Mouse (Mus musculus): ENCODE measurements around the gene Igf2r. TPM values are rescaled to one million over a fixed set of nuclear protein-coding genes. Genes with fewer than 3 reads are reported as not detected.

Gene Igf2r
- total and polyA plus RNA-seq, 2 experiments from 2014 or later = 4.6 to 36.0 TPM

DNA sequence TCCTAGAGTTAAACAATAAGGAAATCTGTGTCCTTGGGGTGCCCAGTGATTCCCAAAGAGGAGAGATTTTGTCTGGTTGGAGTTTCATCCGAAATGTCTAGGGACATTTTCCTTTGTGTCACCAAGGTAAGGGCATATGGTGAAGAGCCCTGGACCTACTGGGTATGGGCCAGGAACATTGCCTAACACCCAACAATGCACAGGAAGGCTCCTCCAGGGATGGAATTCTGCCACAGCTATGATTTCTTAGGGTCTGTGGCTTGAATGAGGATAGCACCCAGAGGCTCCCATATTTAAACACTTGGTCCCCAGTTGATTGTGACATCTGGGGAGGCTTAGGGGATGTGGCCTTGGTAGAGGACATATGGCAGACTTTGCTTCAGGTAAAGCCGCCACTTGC, 6.1 kb downstream of the Igf2r start:
- ATAC-seq = no peak
- no peak for TF ChIP-seq CTCF (IDR thresholded peaks at IDR 0.05; ENCODE audit: low read depth)
- no peak for DNase-seq
- no peaks in the 10 kb centered on the region for H3K9me3 ChIP-seq (ENCODE audit: low read length)
- H3K9ac ChIP-seq = no peak overlapping the region
- H3K4me3 ChIP-seq (ENCODE audit: low read depth, low read length) = no peak overlapping the region
- H3K4me2 ChIP-seq (ENCODE audit: low read depth) = no peak overlapping the region
- no peaks in the 10 kb centered on the region for H3K36me3 ChIP-seq (ENCODE audit: insufficient read depth)
- no peak overlapping the region for H3K27ac ChIP-seq (ENCODE audit: low read depth, low read length)
- no peaks in the 10 kb centered on the region for H3K27me3 ChIP-seq (ENCODE audit: insufficient read depth, low read length)
- WGBS = 93% methylated on average over 2 of the region's 2 CpGs
- peaks cover 10% of the 10 kb centered on the region for H3K4me1 ChIP-seq (ENCODE audit: insufficient read depth)

DNA sequence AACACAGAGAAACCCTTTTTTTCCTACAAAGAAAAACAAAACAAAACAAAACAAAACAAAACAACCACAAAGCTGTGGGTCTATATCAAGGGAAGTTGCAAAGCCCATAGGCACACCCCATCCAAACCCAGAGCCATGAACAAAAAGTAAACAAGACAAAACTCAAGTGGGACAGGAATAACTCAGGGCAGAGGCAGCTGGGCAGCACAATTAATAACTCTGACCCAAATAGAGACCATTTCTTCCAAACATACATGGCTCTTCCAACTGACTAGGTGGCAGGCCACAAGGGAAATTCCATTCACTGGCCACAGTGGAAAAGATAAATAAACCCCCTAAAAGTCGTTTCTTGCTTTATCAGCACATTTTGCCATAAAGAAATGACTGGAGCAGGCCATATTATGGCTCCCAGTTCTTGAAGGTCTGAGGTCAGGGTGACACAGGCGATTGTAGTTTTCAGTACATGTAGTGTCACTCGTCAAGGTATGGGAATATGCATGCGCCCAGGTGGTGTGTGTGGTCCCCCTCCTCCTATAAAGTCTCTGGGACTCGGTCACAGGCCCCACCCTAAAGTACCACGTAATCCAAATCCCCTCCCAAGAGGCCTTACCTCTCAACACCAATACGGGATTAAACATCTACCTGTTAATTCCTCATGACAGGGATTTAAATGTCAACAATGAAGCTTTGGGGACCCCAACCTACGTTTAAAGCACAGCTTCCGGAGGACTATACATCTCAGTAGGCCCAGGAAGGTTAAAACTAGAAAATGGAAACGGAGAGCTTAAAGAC, 8.9 kb downstream of the Igf2r start:
- no peak overlapping the region for H3K27ac ChIP-seq (ENCODE audit: low read depth, low read length)
- WGBS = 89% methylated on average over 10 of the region's 10 CpGs
- no peak for TF ChIP-seq CTCF (IDR thresholded peaks at IDR 0.05; ENCODE audit: low read depth)

DNA sequence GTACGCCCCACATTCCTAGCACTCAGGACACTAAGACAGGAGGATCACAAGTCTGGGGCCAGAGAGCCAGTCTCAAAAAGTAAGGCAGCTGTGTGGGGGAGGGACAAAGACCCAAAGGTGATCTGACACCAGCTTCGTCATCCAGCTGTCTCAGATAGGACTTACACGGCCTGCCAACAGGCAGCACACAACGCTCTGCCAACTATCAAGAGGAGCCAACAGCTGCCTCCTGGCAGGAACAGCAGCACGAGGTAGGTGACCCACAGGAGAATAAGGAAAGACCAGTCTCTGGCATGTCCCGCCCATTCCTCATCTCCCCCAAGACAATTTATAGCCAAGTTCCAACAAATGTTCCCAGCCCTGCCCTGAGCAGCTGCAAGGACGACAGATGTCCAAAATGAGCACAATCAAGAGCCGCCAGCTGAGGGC, 9.8 kb downstream of the Igf2r start:
- no peaks in the 10 kb centered on the region for H3K36me3 ChIP-seq (ENCODE audit: insufficient read depth)
- no peak overlapping the region for H3K9ac ChIP-seq
- no peaks in the 10 kb centered on the region for H3K4me1 ChIP-seq (ENCODE audit: insufficient read depth)
- no peak for ATAC-seq
- H3K27me3 ChIP-seq (ENCODE audit: insufficient read depth, low read length) = no peaks in the 10 kb centered on the region
- H3K4me3 ChIP-seq (ENCODE audit: low read depth, low read length) = no peak overlapping the region
- no peak for DNase-seq
- no peaks in the 10 kb centered on the region for H3K9me3 ChIP-seq (ENCODE audit: low read length)
- no peak overlapping the region for H3K4me2 ChIP-seq (ENCODE audit: low read depth)
- H3K27ac ChIP-seq (ENCODE audit: low read depth, low read length) = no peak overlapping the region
- 75% methylated on average over 8 of the region's 8 CpGs for WGBS
- TF ChIP-seq CTCF (IDR thresholded peaks at IDR 0.05; ENCODE audit: low read depth) = no peak

More for the DNA sequence above, 8.9 kb downstream of the Igf2r start:
- DNase-seq (no peak), ATAC-seq (no peak)
- Histone ChIP-seq H3K27me3 (ENCODE audit: insufficient read depth, low read length) (no peaks in the 10 kb centered on the region), H3K9me3 (ENCODE audit: low read length) (no peaks in the 10 kb centered on the region), H3K4me2 (ENCODE audit: low read depth) (no peak overlapping the region), H3K9ac (no peak overlapping the region), H3K36me3 (ENCODE audit: insufficient read depth) (no peaks in the 10 kb centered on the region), H3K4me1 (ENCODE audit: insufficient read depth) (no peaks in the 10 kb centered on the region), H3K4me3 (ENCODE audit: low read depth, low read length) (no peak overlapping the region)

DNA sequence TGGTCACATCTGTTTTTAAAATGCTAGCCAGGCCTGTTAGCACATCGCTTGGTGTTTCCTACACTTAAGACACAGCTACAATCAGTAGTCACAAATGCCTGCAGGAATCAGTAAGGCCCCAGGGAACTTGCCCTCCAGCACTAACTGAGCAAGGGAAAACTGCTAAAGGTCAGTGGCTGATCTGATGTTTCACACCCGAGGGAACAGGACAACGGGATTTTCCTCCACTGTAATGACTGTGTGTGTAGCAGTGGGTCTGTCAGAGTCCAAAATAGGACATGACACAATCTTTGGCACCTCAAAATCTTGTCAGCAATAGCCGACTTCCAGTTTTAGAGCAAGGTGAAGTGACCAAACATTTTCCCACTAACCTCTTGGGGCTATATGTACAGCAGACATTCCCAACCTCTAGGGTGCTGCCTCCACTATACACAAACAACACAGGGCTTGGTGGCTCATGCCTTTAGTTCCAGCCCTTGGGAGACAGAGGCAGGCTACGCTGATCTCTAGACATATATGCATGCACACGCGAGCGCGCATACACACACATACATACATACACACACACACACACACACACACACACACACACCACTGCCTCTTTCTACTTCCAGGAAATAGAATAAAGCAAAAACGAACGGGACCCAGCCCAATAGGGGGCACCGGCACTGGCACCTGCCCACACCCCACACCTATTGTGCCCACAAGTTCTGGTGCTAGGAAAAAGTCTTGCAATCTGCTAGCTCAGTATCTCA, 10.6 kb downstream of the Igf2r start:
- no peak overlapping the region for H3K9ac ChIP-seq
- no peaks in the 10 kb centered on the region for H3K9me3 ChIP-seq (ENCODE audit: low read length)
- no peaks in the 10 kb centered on the region for H3K36me3 ChIP-seq (ENCODE audit: insufficient read depth)
- no peak overlapping the region for H3K27ac ChIP-seq (ENCODE audit: low read depth, low read length)
- 86% methylated on average over 12 of the region's 12 CpGs for WGBS
- DNase-seq (no peak), ATAC-seq (no peak)
- TF ChIP-seq CTCF (IDR thresholded peaks at IDR 0.05; ENCODE audit: low read depth) = no peak
- H3K27me3 ChIP-seq (ENCODE audit: insufficient read depth, low read length) = no peaks in the 10 kb centered on the region
- H3K4me2 ChIP-seq (ENCODE audit: low read depth) = no peak overlapping the region
- no peaks in the 10 kb centered on the region for H3K4me1 ChIP-seq (ENCODE audit: insufficient read depth)
- H3K4me3 ChIP-seq (ENCODE audit: low read depth, low read length) = no peak overlapping the region

DNA sequence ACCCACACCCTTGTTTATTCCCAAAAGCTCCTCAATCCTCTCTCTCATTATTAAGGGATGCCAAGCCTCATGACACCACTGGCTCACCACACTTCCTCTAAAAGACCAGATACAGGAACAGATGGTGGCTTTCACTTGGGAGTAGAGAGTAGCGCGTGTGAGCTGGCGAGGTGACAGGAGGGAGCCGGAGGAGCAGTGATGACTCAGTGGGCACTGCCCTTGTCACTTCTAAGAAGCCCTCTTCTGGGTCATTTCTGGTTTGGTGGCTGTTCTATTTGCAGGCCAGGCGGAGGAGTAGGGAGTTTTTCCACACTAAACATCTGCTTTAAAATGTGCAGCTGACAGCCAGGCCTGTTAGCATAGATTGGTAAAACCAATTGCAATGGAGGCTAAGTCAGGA, 11.5 kb downstream of the Igf2r start:
- H3K4me1 ChIP-seq (ENCODE audit: insufficient read depth) = no peaks in the 10 kb centered on the region
- ATAC-seq (peak; percentile 34; the same call in 1 of the 2 replicates), DNase-seq (no peak)
- H3K27me3 ChIP-seq (ENCODE audit: insufficient read depth, low read length) = no peaks in the 10 kb centered on the region
- H3K27ac ChIP-seq (ENCODE audit: low read depth, low read length) = no peak overlapping the region
- H3K9ac ChIP-seq = no peak overlapping the region
- H3K4me2 ChIP-seq (ENCODE audit: low read depth) = no peak overlapping the region
- TF ChIP-seq CTCF (IDR thresholded peaks at IDR 0.05; ENCODE audit: low read depth) = no peak
- H3K9me3 ChIP-seq (ENCODE audit: low read length) = no peaks in the 10 kb centered on the region
- H3K36me3 ChIP-seq (ENCODE audit: insufficient read depth) = no peaks in the 10 kb centered on the region
- WGBS = 47% methylated on average over 5 of the region's 5 CpGs
- no peak overlapping the region for H3K4me3 ChIP-seq (ENCODE audit: low read depth, low read length)

DNA sequence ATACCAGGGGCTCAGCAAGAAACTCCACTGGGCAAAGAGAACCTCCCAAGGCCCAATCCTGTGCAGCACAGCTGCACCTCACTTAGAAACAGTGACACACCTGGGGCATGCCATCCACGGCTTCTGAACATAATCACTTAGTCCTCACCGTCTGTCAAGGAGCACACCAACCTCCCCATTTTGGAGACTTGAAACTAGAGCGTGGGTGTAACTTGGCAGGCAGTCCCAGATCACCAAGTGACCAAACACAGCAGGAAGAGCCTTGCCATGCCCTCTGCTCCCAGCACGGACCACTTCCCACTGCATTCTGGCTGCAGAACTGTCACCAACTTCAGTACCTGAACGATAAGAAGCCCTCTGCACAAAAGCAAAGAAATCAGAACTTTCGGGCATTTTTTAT, 12.3 kb downstream of the Igf2r start:
- WGBS = 88% methylated on average over 6 of the region's 6 CpGs
- no peak for TF ChIP-seq CTCF (IDR thresholded peaks at IDR 0.05; ENCODE audit: low read depth)
- ATAC-seq (no peak), DNase-seq (no peak)
- Histone ChIP-seq H3K36me3 (ENCODE audit: insufficient read depth) (no peaks in the 10 kb centered on the region), H3K9ac (no peak overlapping the region), H3K27ac (ENCODE audit: low read depth, low read length) (no peak overlapping the region), H3K9me3 (ENCODE audit: low read length) (no peaks in the 10 kb centered on the region), H3K27me3 (ENCODE audit: insufficient read depth, low read length) (no peaks in the 10 kb centered on the region), H3K4me1 (ENCODE audit: insufficient read depth) (no peaks in the 10 kb centered on the region), H3K4me2 (ENCODE audit: low read depth) (no peak overlapping the region), H3K4me3 (ENCODE audit: low read depth, low read length) (no peak overlapping the region)

DNA sequence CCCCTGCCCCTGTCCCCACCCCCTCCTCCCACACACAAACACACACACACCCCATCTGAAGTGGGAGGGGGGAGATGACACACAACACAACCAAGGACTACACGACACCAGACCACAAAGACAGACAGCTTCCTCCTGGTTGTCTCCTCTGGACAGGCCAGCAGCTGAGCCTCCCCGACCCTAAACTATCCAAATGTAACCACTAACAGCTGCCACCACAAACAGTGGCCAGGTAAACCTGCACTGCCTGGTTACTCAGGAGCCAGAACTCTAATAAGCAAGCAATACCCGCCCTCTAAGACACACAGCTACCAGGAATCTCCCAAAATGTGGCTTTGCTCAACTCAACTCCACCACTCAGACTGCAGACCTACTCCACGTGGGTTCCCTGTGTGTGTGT, 13.5 kb downstream of the Igf2r start:
- WGBS = 82% methylated on average over 4 of the region's 4 CpGs
- H3K36me3 ChIP-seq (ENCODE audit: insufficient read depth) = no peaks in the 10 kb centered on the region

More for the DNA sequence above, 13.5 kb downstream of the Igf2r start:
- no peak for DNase-seq
- Histone ChIP-seq H3K27ac (ENCODE audit: low read depth, low read length) (no peak overlapping the region), H3K4me2 (ENCODE audit: low read depth) (no peak overlapping the region), H3K9ac (no peak overlapping the region), H3K4me3 (ENCODE audit: low read depth, low read length) (no peak overlapping the region), H3K9me3 (ENCODE audit: low read length) (no peaks in the 10 kb centered on the region), H3K27me3 (ENCODE audit: insufficient read depth, low read length) (no peaks in the 10 kb centered on the region), H3K4me1 (ENCODE audit: insufficient read depth) (no peaks in the 10 kb centered on the region)
- TF ChIP-seq CTCF (IDR thresholded peaks at IDR 0.05; ENCODE audit: low read depth) = no peak
- no peak for ATAC-seq

Measured in forebrain, postnatal 0 days (tissue).